Mouse (Mus musculus) common myeloid progenitor, adult 5-6 weeks (primary cell): ENCODE results near the gene Eid2. TPM values are rescaled to one million over a fixed set of nuclear protein-coding genes. Genes with fewer than 3 reads are reported as not detected.
A peak's percentile ranks its signal among the peaks of the same experiment; 100 is the strongest.
"Not testable (repeated sequence)": the region's sequence is repeated elsewhere in the genome, so short reads cannot be mapped to it uniquely, and the experiment has no call there.

Source experiments
- ATAC-seq: replicated peaks from 2 replicates; pipeline ENCODE4 v1.8.0; 2016; ENCODE audit warnings: low read depth, mild to moderate bottlenecking, moderate TSS enrichment, inconsistent platforms; ENCODE audit not compliant: poor library complexity, severe bottlenecking
- total RNA-seq: library from RNA; stranded (forward); fragments of 200-1000, 187-1606 nt; gene quantifications from 2 replicates; pipeline ENCODE4 v1.2.3, GENCODE M21; 2017

Eid2 gene
- 0.87 and 2.7 TPM in 2 replicates for total RNA-seq

DNA sequence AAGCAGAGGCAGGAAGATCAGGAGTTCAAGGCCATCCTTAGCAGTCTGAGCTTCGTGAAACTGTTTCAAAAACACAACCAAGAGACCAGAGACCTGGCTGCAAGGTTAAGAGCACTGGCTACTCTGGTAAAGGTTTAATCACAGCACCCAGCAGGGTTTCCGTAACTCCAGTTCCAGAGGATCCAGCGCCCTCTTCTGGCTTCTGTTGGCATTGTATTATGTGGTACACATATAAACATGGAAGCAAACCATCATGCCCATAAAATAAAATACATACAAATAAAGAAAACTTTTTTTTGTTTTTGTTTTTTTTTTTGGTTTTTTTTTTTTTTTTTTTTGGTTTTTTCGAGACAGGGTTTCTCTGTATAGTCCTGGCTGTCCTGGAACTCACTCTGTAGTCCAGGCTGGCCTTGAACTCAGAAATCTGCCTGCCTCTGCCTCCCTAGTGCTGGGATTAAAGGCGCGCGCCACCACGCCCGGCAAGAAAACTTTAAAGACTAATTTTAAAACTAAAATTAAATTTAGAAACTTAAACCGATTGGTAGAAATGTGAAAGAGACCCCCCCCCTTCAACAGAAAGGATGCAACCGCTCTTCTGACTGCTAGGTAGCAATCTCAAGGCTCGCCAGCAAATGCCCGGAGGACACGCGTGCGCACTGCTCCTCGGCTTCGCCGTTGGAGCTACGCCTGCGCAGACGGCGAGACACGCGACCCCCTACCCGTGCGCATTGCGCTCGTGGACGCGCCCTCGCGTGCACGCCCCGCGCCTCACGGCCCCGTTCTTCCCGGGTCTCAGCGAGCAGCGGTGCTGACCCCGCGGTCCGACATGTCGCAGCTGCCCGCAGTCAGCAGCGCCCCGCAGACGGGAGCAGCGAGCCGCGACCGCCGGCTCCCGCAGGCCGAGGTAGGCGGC, at the start of gene Eid2:
Gene Eid2, plus strand, starts transcription at position 753 of the 913 bp plus-strand sequence.
- ATAC-seq, result 0 out of 2 replicates have a peak, but pooled peaks have one; percentile 30

DNA sequence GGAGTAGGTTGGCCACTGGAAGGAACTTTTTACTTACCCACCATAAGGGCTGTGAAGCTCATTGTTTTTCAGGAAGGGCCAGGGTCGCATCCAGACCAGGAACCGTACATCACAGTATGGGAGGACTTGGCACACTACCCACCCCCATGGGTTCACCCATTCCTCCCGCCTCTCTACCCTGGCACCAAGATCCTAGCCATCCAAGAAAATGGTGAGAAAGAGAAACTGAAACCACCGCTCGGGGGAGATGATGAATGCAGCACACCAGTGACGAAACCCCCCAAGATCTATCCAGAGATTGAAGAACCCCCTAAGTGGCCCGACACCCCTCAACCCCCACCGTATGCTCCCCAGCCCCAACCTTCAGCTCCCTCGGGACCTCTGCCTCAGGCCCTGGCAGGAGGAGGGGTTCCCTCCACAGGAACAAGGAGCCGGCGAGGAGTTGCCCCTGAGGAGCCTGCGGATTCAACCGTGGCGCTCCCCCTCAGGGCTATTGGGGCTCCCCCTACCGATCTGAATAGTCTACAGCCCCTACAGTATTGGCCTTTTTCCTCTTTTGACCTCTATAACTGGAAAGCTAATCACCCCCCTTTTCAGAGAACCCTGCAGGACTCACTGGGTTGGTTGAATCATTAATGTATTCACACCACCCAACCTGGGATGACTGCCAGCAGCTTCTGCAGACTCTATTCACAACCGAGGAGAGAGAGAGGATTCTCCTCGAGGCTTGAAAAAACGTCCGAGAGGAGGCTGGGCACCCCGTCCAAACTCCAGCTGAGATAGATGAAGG, 48.5 kb upstream of the Eid2 start:
- not testable (repeated sequence) for ATAC-seq

DNA sequence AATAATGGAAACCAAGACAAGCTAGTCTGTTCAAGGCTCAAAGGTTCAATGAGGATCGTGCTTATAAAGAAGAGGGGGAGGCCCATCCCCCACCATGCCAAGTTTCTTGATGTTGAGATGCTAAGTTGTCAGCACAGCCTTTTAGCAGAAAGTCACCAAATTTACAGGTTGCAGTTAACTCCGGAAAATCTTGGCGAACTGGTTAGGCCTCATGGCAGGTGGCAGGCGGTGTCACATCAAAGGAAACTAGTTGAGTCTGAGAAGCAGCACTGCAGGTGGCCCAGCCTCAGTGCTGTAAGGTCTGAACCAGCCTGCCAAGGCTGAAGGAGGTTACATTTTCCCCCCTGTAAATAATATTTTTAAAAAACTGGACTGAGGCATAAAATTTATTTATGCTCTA, 40.8 kb upstream of the Eid2 start:
- not testable (repeated sequence) for ATAC-seq

DNA sequence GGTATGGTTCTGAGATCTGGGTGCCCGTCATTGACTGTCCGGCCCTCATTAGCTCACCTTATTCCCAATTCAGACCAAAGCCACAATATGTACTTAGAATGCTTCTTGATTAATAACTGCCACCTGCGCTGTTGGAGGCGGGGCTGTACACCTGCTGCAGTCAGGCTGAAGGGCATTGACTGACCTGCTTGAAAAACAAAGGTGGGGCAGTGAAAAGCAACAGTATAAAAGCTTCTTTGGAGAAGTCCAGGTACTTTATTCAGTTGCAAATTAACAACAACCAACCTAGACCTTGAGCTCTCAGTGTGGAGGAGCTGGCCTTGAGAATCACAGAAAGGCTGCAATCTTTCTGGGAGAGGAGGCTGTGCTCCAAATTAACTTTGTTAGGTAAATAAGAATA, 40.3 kb upstream of the Eid2 start:
- ATAC-seq, result not testable (repeated sequence)

DNA sequence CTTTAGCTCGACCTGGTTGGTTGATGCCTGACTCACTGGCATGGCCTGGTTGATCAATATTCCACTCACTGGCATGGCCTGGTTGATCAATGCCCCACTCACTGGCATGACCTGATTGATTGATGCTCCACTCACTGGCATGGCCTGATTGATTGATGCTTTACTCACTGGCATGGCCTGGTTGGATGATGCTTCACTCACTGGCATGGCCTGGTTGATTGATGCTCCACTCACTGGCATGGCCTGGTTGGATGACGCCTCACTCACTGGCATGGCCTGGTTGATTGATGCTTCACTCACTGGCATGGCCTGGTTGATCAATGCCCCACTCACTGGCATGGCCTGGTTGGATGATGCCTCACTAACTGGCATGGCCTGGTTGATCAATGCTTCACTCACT, 23.7 kb upstream of the Eid2 start:
- not testable (repeated sequence) for ATAC-seq

DNA sequence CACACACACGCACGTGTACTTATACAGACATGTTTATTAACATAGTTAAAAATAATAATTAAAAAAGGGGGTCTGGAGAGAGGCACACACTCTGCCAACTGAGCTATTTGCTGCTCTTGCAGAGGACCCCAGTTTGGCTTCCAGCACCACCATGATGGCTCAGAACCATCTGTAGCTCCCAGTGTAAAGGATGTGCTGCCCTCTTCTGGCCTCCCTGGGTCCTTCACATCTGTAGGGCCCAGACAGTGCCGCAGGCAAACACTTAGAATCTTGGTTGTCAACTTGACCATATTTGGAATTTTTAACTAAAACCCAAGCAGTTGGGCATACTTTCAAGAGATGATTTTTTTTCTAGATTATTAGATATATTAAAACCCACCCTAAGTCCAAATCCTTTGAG, 18.7 kb upstream of the Eid2 start:
- ATAC-seq, result no peak

DNA sequence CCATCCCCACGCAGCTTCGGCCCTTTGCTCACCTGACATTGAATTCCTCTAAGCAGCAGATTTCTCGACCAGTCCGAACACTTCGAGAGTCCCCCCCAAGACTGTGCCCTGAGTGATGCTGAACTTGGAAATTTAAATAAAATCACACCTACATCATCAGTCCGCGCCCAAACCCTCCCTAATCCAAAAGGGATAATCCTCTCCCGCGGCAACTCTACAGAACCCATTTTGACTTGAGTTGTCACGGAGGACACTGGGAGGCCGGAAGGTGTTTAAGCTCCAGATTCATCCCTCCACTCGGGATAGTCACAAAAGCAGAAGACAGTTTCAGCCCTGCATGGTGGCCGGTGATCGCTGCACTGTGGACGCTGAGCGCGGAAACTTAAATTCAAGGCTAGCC, 15.7 kb upstream of the Eid2 start:
- no peak for ATAC-seq

DNA sequence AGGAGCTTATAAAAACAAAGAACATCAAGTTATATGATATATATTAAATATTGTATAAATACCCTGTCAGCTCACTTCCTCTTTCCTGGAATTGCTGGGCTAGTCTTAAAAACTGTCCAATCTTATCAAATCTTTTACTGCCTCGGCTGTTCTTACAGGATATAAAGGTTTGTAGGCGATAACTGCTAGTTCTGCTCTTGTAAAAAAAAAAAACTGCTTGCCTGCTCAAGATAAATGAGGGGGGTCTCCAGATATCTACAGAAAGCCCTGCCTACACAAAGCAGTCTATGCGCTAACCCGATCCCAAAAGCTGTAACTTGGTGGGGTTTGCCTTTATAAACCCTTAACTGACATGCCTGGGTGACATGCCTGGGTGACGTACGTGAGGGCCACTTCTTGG, 13.1 kb upstream of the Eid2 start:
- ATAC-seq, result no peak

DNA sequence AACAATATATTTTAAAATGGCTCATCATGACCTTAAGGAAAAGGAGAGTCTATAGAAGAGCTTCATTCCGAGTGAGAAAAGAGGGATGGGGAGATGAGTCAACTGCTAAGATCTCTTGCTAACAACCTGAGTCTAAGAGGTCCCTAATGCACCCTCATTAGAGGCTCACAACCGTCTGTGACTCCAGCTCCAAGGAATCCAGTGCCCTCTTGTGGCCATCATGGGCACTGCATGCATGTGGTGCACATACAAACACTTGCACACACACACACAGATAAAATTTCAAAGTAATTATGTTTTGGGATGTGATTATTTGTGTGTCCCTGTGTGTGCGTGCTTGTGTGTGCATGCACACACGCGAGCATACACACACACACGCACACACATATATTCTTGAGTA, 12.2 kb upstream of the Eid2 start:
- ATAC-seq, result no peak

DNA sequence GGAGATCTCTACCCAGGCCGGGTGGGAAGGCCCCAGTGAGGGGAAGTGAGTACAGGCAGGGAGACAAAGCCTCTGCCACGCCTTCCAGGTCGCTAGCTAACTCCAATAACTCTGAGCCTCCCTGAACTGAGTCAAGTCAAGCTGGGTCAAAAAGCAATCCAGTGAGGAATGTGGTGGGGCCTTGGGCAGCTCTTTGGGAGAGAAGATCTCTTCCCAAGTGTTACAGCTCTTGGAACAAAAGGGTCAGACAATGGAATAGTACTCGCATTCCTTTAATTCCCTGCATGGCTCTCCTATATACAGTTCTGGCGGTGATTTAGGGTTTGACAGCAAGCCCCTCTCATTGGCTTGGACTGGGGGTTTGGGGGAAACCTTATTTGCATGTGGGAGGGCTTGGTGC, 4.8 kb upstream of the Eid2 start:
- ATAC-seq, result no peak

DNA sequence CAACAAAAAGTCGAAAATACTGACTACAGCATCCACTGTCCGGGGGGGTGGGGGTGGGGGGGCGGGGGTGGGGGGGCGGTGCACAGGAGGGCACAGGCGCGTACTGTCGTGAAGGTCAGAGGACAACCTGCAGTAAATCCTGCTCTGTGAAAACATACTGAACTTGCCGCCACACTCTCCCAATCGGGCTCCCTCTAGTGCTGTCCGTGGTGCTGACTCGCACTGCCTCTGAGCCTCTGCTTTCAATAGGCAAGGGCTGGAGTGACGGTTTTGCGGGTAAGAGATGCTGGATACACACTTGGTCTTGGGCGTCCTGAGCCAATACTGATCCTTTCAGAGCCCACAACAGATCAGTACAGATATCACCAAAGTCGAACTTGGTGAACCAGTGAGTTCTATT, 3.9 kb upstream of the Eid2 start:
- peak; percentile 95 for ATAC-seq

DNA sequence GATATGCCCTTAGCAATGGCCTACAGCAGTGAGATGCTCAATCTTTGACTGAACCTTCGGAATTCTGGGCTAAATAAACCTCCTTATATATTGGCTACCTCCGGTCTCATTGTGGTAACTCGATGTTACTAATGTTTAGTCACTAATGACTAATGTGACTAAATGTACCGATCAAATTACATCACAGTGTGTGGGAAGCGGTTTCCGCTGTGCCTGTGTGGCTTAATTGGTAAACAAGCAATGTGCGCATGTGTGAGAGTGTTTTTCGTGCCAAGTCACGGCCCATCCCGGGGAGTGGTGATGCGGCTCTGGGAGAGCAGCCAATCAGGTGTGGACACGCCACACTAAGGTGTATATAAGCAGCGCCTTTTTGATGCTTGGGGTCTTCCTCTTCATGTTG, 2.3 kb upstream of the Eid2 start:
- no peak for ATAC-seq

DNA sequence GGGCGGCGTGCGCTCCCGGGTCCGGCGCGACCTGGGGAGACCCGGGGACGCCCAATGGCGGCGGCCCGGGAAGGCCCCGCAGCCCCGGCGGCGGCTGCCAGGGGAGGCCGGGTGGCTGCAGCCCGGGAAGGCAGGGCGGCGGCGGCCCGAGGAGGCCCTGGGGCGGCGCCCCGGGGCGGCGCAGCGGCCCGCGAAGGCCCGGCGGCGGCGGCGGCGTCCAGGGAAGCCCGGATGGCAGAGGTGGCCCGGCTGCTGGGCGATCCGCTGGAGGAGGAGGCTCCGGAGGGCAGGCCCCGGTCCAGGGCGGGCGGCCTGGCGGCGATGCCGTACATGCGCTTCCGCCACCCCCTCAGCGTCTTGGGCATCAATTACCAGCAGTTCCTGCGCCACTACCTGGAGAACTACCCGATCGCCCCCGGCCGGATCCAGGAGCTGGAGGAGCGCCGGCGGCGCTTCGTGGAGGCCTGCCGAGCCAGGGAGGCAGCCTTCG, 406 bp downstream of the Eid2 start:
- ATAC-seq, result peak; percentile 33; the same call in 1 of the 2 replicates

DNA sequence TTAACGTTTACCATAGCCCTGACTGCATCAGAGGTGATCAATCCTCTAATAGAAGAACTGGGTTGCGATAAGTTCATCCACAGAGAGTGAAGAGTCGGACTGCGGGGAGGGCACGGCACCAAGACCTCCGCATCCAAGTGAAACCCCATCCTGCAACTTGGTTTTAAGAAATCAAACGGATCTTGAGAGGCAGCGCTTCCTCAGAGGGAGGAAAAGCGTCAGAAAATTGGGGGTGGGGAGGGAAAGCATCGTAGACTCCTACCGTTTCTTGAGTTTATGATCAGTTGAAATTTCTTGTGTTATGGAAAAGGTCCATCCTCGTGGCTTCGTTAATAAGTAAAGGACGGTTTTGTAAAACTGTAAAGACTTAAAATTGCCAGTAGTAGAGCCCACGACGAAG, 895 bp downstream of the Eid2 start:
- ATAC-seq, result no peak

DNA sequence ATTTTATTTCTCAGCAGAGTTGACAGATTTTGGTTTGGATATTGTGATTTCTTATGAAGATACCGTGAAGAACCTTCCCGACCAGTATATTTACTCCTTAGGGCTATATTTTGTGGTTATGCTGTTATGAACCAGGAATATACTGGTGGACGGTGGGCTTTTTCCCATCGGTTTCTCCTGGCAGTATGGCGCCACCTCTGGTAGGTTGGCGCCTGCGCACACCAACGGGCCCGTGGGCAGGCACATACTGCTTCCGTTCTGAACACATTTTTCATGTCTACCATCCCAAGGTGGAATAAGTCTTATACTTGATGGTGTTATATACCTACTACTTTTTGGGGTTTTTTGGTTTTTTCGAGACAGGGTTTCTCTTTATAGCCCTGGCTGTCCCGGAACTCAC, 1.7 kb downstream of the Eid2 start:
- ATAC-seq, result no peak

DNA sequence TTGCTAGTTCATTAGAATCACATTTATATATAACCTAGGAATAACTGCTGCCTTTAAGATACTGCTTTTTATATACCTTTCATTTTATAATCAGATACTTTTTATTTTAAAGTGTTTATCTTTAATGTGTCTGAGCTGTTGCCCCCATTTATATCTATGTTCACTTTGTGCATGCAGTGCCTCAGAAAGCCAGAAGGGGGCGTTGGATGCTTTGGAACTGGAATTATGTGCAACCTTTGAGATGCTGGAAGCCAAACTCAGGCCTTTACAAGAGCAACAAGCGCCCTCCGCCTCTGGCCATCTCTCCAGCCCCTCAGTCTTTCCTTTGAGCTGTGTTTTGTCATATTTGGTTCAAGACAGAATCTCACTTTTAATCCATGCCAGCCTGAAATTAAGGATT, 4.1 kb downstream of the Eid2 start:
- no peak for ATAC-seq

DNA sequence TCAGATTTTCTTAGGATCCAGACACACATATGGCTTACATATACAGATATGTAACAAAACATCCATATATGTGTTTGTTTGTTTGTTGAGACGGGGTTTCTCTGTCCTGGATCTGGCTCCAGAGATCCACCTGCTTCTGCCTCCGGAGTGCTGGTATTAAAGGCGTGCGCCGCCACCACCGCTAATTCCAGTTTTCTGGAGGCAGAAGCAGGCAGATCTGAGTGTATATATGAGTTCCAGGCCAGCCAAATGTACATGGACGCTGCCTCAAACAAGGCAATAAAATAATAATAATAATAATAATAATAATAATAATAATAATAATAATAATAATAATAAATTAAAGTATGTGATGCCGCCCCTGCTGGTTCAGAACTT, 9.5 kb downstream of the Eid2 start:
- no peak for ATAC-seq

DNA sequence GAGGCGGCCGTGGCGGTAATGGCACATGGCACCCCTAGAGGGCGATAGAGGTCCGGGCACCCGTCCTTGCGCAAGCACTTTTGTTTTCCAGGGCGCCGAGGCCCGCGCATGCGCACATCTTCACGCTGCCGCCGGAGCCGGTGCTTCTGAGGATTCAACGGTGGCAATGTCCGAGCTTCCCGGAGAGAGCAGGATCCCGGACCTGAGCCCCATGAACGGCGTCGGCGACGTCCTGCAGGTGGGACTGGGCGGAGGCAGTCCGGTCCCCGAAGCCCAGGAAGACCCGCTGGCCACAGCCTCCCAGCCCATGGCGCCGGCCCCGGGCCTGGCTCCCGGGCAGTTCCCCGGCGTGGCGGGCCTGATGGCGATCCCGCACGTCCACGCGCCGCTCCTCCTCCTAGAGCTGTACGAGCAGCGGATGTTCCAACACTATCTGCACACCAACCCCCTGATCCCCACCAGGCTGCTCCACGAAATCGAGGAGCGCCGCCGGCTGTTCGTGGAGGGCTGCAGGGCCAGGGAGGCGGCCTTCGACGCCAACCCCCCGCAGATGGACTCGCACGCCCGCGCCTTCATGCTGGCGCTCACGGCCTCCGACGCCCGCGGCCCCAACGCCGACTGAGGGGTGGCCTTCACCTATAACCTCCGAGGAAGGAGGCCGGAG, 10.1 kb downstream of the Eid2 start, which contains the start of gene Eid2b:
Gene Eid2b, plus strand, starts transcription at position 125 of the 664 bp plus-strand sequence.
- peak; percentile 96 for ATAC-seq

DNA sequence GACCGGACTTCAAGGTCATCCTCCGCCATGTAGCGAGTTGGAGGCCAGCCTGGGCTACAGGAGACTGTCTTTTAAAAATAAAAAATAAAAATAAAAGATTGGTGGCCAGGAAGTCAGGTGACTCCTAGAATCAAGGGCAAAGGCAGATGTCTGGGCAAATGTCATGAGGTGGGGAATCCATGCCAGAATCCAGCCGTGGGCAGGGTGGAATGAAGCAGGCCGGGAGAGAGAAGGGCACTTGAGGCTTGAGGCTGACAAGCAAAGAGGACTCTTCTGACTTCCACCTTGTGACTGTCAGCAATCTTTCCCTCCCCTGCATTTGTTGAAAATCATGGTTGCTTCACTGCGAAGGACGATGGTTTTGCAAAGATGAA, 10.6 kb downstream of the Eid2 start:
- no peak for ATAC-seq

DNA sequence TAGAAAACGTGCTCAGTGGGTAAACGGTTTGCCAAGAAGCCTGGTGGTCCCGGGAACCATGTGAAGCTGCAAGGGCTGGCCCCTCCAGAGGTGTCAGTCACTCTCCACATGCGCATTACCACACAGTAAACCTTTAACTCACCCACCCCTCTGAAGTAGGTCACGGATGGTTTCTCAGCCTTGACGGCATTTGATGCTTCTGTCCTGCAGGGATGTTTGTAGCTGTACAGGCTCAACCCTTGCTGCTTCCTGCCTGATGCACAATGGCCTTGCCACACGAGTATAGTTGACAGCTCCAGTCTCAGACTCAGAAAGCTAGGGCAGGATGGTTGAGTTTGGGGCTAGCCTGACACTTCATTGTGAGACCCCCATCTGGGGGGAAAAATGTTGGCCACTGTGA, 12.9 kb downstream of the Eid2 start:
- no peak for ATAC-seq

DNA sequence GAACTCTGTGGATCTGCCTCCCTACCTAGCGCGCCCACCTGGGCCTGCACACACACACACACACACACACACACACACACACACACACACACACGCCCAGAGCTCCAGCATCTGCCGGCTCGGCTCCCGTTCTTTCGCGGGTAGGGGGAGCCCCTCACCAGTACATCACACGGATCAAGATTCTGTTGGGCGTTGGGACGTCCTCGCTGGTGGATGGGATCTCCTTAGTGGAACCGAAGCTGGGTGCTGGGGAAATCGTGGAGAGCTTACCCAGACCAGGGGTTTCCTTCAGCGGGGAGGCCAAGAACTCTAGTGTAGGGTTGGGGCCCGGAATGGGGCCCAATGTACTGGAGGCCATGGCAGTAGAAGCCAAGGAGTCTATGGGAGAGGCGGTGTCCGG, 22.5 kb downstream of the Eid2 start:
- no peak for ATAC-seq
